Mouse (Mus musculus) adrenal gland, postnatal 25 days (tissue): ENCODE data around the gene Slx4ip. TPM values are rescaled to one million over a fixed set of nuclear protein-coding genes. Genes with fewer than 3 reads are reported as not detected.

Experiments
- DNase-seq: peaks from one replicate; pipeline ENCODE4 v3.0.0; 2021; ENCODE audit warnings: mixed read lengths
- total RNA-seq: library from RNA; stranded (reverse); gene quantifications from 2 replicates; pipeline ENCODE4 v1.2.3, GENCODE M21; 2021

Slx4ip gene
- total RNA-seq, 1 experiment from 2014 or later, result 7.7 TPM

GRCm38 (mm10) chr2:137064513-137064912 lies 173.5 kb downstream of the Slx4ip start:
- DNase-seq, result no peak

DNA sequence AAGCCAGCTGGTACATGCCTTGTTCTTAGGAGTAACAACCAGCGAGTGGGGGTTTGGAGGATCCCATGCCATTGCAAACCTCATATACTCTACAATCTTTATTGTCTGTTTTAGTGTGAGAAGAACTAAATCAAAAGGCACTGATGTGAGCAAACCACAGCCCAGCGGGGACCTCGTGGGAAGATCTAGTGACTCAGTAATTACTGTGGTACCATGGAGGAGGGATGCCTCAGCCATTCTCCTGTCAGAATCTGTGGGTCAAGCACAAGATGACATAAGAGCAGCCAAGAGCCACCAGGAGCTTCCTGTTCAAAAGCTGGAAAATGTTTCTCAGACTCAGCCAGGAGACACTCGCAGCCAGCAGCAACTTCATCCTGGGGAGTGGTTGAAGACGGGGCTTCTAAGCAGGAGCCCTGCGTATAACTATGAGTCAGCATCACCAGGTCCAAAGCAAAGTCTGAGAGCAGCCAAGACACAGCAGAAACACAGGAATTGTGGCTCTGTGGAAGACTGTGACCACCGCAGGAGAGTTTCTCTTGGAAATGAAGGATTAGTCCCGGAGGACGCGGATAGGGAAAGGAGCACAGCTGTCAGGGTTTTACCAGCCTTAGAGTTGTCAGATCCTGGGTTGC lies 176.6 kb downstream of the Slx4ip start:
- no peak for DNase-seq

DNA sequence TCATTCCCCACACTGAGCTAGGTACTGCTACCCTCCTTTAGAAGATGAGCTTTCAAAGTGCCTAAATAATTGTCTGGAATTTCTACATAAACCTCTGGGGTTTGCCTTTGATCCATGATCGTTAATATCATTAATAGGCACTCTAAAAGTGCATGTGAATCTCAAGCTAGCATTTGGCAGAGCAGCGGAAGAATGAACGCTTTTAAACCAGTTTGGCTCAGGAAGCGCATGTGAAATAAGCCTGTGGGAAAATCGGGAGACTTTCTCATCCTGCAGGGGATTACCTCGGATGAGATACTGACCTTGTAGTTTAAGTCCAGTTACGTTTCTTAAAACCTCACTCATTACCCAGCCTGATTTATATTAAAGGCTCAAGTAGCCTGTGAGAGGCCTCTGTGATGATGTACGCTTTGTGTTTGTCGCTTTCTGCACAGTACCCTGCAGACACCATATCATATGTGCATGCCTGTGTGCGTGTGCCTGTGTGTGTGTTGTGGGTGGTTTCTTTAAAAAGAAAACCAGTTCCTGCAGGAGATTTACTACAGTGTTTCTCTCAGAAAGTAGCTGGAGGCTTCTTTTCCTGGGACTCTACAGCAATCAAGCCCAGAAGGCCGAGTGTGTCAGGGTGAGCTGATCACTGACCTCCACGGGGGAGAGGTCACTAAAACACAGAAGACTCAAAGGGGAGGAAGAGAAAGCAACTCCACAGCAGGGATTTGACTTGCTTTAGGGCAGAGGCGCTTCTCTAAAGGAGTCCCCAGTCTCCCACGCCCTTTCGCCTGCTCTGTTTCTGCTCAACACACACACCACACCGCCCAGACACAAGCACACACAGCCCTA lies 182.7 kb downstream of the Slx4ip start:
- no peak for DNase-seq

- no peak for DNase-seq
Measured at GRCm38 (mm10) chr2:137074313-137074620, 183.2 kb downstream of the Slx4ip start.

DNA sequence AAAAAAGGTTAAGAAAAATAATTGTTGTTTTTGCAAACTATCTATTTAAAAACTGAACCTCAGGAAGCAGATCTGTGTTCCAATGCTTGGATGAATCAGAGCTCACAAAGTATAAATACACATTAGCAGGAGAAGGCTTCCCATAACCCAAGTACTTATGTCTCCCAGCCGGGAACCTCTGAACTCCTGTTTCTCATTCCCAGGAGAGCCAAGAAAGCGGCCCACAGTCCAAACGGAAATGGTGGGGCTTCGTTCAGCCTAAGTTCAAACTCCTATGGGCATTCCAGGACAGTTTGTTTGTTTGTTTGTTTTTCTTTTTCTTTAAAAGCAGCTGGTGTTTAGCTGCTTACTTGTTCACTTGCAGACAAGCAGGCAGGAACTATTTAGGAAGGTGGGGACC lies 187.8 kb downstream of the Slx4ip start:
- no peak for DNase-seq

- DNase-seq, result no peak
Measured at GRCm38 (mm10) chr2:137079721-137080320, 188.8 kb downstream of the Slx4ip start.

DNA sequence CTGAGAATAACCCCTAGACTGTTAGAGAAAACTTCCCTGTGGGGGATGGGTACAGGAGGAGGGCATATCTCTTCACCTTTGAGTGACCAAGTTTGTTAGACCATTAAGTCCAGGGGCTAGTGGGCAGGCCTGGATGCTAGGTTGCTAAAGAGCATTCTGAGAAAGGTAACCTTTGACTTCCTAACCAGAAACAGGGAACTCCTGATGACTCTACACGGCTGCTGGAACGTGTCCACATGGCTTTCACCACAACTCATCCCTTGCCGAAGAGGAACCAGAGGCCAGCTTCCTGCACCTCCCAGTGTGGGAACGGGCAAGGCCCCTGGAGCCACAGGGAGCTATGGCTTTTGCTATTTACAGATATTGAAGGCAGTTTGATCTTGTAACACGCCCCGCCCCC lies 189.4 kb downstream of the Slx4ip start:
- DNase-seq, result no peak

- no peak for DNase-seq
Measured at GRCm38 (mm10) chr2:137081001-137081400, 190.0 kb downstream of the Slx4ip start.

GRCm38 (mm10) chr2:137082896-137083620 lies 192.0 kb downstream of the Slx4ip start:
- DNase-seq, result no peak

DNA sequence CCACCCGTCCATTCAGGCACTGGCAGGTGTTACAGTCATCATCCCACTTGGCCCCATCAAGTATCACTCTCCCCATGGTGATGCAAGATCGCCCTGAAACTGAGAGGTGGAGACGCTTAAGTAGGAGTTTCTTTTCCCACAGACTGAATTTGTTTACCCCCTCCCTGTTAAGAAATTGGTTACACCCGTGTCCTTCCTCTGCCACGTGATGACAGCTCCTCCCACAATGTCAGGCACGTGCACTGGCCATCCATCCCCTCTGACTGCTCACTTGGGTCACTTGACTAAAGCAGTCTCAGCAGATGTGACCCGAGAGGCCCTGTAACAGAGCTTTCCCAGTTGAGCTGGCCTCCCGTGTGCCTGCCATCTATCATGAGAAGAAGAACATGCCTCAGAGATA lies 194.2 kb downstream of the Slx4ip start:
- no peak for DNase-seq

DNA sequence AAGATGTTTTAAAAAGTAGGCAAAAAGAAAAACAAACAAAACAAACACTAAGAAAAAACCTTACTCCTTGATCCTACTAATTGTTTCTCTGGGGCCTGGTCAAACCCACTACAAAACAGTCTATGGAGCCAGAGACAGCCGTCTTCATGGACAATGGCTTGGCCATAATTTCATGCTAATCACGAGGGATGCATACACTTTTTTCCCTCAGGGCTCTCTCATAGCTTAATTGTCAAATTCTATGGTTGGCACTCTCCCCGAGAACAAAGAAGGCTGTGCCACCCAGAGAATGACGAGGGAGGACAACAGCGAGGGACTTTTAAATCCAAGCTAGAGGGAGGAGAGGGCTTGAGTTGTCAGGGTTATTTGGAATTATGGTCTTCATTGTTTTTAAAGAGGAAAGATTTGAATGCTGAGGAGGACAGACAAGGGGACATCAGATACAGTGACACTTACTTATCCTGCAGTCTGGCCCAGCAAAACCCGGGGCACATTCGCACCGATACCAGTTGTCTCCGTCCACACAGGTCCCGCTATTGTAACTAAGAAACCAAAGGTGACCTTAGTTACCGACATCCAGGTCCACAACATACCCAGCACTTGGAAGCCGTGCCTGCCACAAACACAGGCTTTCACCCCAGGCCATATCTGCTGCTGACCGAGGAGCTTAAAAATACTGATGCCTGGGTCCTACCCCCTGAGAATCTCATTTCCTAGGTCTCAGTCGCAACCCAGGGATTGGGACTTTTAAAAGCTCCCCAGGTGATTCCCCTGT lies 195.8 kb downstream of the Slx4ip start:
- DNase-seq, result no peak

GRCm38 (mm10) chr2:137087705-137088104 lies 196.7 kb downstream of the Slx4ip start:
- DNase-seq, result no peak

GRCm38 (mm10) chr2:137091766-137092522 lies 200.9 kb downstream of the Slx4ip start:
- DNase-seq, result no peak

DNA sequence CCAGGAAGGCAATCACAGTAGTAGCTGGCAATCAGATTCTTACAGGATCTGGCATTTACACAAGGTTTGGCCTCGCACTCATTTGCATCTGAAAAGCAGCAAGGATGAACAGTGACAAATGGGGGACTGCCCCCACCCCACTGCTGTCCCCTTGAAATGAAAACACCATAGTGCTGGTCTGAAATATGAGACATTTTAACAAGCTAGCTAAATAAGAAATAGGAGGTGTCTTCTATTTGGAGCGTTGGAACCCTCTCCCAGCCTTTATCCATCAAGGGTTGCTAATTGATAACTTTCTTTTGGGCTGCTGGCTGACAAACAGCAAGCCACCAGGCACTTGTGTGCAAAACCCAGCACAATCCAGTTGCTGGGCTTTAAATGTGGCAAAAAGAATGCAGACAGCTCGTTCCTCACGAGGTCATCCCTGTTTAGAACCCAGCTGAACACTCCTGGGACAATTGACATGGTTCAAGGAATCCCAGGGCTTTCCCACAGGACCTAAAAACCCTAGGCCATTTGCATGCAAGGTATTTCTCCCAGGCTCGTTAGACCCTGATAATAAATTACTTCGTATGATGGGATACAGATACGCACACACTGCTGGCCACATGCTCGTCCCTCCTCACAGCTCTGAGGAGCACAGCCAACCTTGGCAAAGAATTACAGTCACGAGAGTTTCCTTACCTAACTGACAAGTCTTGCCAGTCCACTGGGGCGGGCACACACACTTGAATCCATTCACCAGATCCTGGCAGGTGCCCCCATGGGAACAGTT lies 201.7 kb downstream of the Slx4ip start:
- no peak for DNase-seq

DNA sequence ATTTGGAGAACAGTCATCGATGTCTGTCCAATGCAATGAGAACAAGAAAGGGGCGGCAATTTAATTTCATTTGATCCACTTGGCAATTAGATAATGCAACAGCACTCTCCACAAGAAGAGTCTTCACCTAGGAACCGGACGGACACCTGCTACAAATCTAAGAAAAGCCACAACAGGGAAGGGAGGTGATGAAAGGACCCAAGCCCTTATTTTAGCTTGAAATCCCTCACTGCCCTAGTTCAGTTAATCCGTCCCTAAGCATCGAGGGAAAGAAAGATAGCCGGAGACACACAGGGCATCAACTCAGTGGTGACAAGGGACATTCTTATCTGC lies 202.2 kb downstream of the Slx4ip start:
- DNase-seq, result no peak

DNA sequence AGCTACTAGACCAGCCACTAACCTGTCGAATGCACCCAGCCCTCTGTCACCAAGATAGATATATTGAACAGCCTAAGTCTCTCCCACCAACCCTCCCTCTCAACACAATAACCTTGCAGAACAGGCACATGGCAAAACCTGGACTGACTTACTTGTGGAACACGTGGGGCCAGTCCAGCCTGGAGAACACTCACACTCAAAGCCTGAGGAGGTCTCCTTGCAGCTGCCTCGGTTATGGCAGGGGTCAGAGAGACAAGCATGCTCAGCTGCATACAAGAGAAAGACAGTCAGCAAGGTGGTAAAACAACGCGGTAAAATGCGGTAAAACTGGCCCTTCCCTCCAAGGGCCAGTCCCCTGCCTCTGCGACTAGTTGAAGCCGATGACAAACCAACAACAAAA lies 203.3 kb downstream of the Slx4ip start:
- no peak for DNase-seq

GRCm38 (mm10) chr2:137096981-137097460 lies 206.0 kb downstream of the Slx4ip start:
- DNase-seq, result no peak

- DNase-seq, result no peak
Measured at GRCm38 (mm10) chr2:137098269-137099035, 207.4 kb downstream of the Slx4ip start.

GRCm38 (mm10) chr2:137099211-137099734 lies 208.3 kb downstream of the Slx4ip start:
- no peak for DNase-seq
